Mouse (Mus musculus) neural tube, embryonic 11.5 days (tissue): ENCODE measurements around the gene 1700067P10Rik. TPM values are rescaled to one million over a fixed set of nuclear protein-coding genes. Genes with fewer than 3 reads are reported as not detected.

Source experiments
- ATAC-seq: fragments of 200-750 bp; cut with Nextera tagmentation; 2 replicates; pipeline ENCODE4 v1.8.0; 2017; ENCODE audit warnings: moderate number of reproducible peaks, mild to moderate bottlenecking, moderate TSS enrichment, moderate library complexity; ENCODE audit not compliant: insufficient read depth, low FRiP score, low TSS enrichment
- DNase-seq: peaks from one replicate; pipeline ENCODE4 v3.0.0-alpha.2; 2015; ENCODE audit warnings: low spot score
- H3K27ac ChIP-seq: fragments of 300-500 bp; sonication (generic); 2 replicates; pipeline ENCODE4 v1.5.1; 2014; ENCODE audit warnings: low read depth, mild to moderate bottlenecking, low read length
- H3K27me3 ChIP-seq: fragments of 300-500 bp; sonication (generic); 2 replicates; pipeline ENCODE4 v1.6.1; 2014; ENCODE audit warnings: mild to moderate bottlenecking, low read length, mixed read lengths; ENCODE audit not compliant: control insufficient read depth, insufficient read depth
- H3K36me3 ChIP-seq: fragments of 300-500 bp; sonication (generic); 2 replicates; pipeline ENCODE4 v1.6.1; 2014; ENCODE audit warnings: mild to moderate bottlenecking, low read length, moderate library complexity, mixed read lengths; ENCODE audit not compliant: control insufficient read depth, insufficient read depth
- H3K4me1 ChIP-seq: fragments of 300-500 bp; sonication (generic); 2 replicates; pipeline ENCODE4 v1.6.1; 2014; ENCODE audit warnings: low read length, mixed read lengths; ENCODE audit not compliant: control insufficient read depth, insufficient read depth
- H3K4me2 ChIP-seq: fragments of 300-500 bp; sonication (generic); 2 replicates; pipeline ENCODE4 v1.6.1; 2014; ENCODE audit warnings: low read depth, mild to moderate bottlenecking, moderate library complexity
- H3K4me3 ChIP-seq: fragments of 300-500 bp; sonication (generic); 2 replicates; pipeline ENCODE4 v1.5.1; 2014; ENCODE audit warnings: low read depth, low read length
- H3K9ac ChIP-seq: fragments of 300-500 bp; sonication (generic); 2 replicates; pipeline ENCODE4 v1.6.1; 2014; ENCODE audit warnings: mild to moderate bottlenecking, low read length
- H3K9me3 ChIP-seq: fragments of 300-500 bp; sonication (generic); 2 replicates; pipeline ENCODE4 v1.6.1; 2016; ENCODE audit warnings: low read length; ENCODE audit not compliant: control insufficient read depth
- WGBS: fragments of 180-500 bp; shearing (Covaris S2); extraction: QIAGEN DNeasy Blood & Tissue Kit; methylation state at CpG from one replicate; pipeline ENCODE4 v1.1.7; 2014; 5-methylcytosine and 5-hydroxymethylcytosine counted together
- polyA plus RNA-seq: library from polyadenylated mRNA; unstranded; fragments of >200 nt; fragmentation: Nextera tagmentation; extraction: Ambion mirVana; gene quantifications from 2 replicates; pipeline ENCODE4 v1.2.1, GENCODE M21; 2014

Gene 1700067P10Rik
- polyA plus RNA-seq, 1 experiment from 2014 or later = not detected

DNA sequence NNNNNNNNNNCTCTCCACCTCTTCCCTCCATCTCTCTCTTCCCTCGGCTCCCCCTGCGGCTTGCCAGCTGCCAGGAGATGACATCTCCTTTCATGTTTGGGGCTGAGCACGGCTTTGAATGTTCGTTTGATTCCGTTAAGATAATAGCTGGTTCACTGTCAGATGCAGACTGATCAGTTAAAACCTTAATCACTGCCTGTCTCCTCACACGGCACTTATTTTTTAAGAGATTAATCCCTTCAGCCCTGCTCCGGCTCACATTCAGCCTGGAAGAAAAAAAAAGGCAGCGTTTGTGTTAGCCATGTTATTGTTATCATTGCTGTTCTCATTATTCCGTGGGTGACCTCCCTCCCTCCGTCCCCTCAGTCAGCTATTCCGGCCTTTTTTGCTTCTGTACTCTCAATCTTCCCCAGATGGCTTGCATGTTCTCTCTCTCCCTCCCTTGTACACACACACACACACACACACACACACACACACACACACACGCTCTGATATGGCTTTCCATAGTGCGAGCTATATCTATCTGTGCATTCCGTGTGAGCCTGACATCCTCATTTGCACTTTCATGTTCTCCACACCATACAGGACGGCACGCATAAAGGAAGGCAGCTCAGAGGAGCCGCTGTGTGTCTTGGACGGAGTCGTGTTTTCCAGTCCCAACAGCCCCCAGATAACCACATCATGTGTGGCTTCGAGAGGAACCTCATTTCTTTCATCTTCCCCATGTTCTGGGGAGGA, 33.9 kb upstream of the 1700067P10Rik start:
- no peaks in the 10 kb centered on the region for H3K27me3 ChIP-seq
- H3K4me1 ChIP-seq = peaks cover 7% of the 10 kb centered on the region
- ATAC-seq (no peak), DNase-seq (no peak)
- no peaks in the 10 kb centered on the region for H3K9me3 ChIP-seq
- H3K36me3 ChIP-seq = no peaks in the 10 kb centered on the region
- no peak overlapping the region for H3K4me2 ChIP-seq
- no peak overlapping the region for H3K9ac ChIP-seq
- 52% methylated on average over 20 of the region's 20 CpGs for WGBS
- H3K27ac ChIP-seq = no peak overlapping the region
- no peak overlapping the region for H3K4me3 ChIP-seq

DNA sequence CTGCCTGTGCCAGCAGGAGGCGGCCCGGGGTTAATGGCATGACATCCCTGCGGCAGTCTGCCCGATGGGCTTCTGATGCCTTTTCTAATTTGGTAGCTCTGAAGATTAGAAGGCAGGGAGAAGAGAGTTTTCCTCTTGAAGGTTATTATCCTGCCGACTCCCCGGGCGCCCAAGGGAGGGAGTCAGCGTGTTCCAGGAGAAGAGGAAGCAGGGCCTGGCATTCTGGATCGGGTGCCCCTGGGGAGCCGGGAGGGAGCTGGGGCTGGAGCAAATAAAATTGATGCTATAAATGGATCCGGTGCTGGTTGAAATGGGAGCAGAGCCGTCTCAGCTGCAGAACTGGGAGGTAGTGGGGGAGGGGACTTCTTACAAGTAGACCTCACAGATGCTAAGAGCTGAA, 31.7 kb upstream of the 1700067P10Rik start:
- Histone ChIP-seq H3K27ac (no peak overlapping the region), H3K27me3 (no peaks in the 10 kb centered on the region)

DNA sequence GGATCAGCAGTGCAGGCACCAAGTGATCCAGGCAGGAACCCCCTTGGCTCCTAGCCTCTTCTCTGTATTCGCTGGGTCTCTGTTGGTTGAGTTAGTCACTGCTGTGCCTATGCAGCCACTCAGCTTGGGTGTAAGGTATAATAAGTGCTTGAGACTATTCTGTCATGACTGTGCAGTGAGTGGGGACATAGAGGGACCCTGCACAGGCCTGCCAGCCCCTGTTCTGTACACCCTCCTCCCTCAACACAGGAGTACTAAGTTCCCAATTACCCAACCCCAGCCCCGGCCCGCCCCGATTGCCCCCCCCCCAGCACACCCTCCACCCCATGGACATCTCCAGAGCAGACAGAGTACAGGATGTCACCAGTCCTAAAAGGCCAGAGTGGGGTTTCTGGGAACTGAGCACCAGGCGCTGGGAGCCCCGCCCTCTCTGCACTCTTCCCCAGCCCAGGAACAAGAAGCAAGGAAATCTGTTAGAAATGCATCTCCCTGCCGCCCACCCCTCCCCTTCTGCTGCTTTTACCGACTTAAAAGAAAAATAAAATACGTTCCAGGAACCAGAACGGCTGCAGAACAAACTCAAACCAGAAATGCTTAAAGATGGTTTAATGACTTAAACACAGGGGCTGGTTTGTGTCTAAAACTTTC, 24.8 kb upstream of the 1700067P10Rik start:
- 43% methylated on average over 10 of the region's 10 CpGs for WGBS
- no peaks in the 10 kb centered on the region for H3K4me1 ChIP-seq
- no peak overlapping the region for H3K9ac ChIP-seq
- no peaks in the 10 kb centered on the region for H3K27me3 ChIP-seq
- H3K4me2 ChIP-seq = no peak overlapping the region
- DNase-seq (no peak), ATAC-seq (no peak)
- no peaks in the 10 kb centered on the region for H3K9me3 ChIP-seq
- no peak overlapping the region for H3K4me3 ChIP-seq
- no peak overlapping the region for H3K27ac ChIP-seq
- no peaks in the 10 kb centered on the region for H3K36me3 ChIP-seq

More for the DNA sequence above, 31.7 kb upstream of the 1700067P10Rik start:
- Histone ChIP-seq H3K4me3 (no peak overlapping the region), H3K4me1 (peaks cover 7% of the 10 kb centered on the region), H3K4me2 (peak overlapping the region; percentile 14; the same call in 1 of the 2 replicates), H3K36me3 (no peaks in the 10 kb centered on the region), H3K9me3 (no peaks in the 10 kb centered on the region), H3K9ac (peak overlapping the region; percentile 22; the same call in 1 of the 2 replicates)
- WGBS = 2% methylated on average over 12 of the region's 12 CpGs
- ATAC-seq = no peak
- peak; percentile 28 for DNase-seq

DNA sequence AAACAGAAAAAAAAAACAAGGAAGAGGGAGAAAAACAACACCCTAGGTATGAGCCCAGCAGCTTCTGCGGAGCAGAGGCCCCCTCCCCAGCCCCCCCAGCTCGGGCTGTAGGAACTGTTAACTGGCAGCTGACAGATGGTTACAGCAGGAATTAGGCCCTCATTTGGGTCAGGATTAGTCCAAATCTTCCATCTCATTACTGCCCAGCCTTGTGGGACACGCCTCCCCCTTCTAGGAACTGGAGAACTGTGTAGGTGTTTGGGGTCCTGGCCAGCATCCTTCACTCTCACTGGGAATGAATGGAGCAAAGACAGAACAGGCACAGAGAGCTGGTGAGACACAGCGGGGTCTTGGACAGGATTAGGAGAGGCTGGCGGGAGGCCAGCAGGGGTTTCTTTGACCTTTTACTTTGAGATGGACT, 24.0 kb upstream of the 1700067P10Rik start:
- DNase-seq = no peak
- H3K4me3 ChIP-seq = no peak overlapping the region
- H3K4me1 ChIP-seq = no peaks in the 10 kb centered on the region
- no peaks in the 10 kb centered on the region for H3K9me3 ChIP-seq
- 36% methylated on average over 5 of the region's 5 CpGs for WGBS
- H3K9ac ChIP-seq = no peak overlapping the region
- no peaks in the 10 kb centered on the region for H3K36me3 ChIP-seq
- ATAC-seq = no peak
- H3K27me3 ChIP-seq = no peaks in the 10 kb centered on the region
- no peak overlapping the region for H3K27ac ChIP-seq
- H3K4me2 ChIP-seq = no peak overlapping the region

DNA sequence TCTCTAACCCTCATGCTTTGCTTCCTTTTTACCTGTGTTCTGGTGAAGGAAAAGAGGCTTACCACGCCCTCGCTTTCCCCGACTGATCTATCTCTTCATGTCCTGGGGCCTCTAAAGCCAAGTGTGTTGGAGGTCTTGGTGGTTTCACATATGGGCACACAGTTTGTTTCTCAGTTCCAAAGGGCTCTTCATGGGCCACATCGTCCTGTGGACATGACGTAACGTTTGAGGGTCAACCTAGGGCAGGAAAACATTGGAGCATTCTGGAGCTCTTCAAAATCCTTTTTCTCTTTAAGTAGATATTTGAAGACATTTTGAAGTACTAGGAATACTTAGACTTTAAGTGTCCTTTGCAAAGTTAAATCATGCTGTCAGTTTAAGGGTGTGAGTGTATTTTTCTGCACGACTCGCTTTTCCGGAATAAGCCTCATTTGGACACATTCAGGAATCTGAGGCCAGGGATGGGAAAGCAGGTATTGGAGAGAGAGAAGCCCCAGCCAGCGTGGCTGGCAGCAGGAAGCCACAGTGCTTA, 22.0 kb upstream of the 1700067P10Rik start:
- ATAC-seq (no peak), DNase-seq (no peak)
- Histone ChIP-seq H3K4me2 (no peak overlapping the region), H3K4me3 (no peak overlapping the region), H3K36me3 (no peaks in the 10 kb centered on the region), H3K27me3 (no peaks in the 10 kb centered on the region), H3K27ac (no peak overlapping the region), H3K4me1 (no peaks in the 10 kb centered on the region), H3K9ac (no peak overlapping the region), H3K9me3 (no peaks in the 10 kb centered on the region)
- 69% methylated on average over 10 of the region's 10 CpGs for WGBS

DNA sequence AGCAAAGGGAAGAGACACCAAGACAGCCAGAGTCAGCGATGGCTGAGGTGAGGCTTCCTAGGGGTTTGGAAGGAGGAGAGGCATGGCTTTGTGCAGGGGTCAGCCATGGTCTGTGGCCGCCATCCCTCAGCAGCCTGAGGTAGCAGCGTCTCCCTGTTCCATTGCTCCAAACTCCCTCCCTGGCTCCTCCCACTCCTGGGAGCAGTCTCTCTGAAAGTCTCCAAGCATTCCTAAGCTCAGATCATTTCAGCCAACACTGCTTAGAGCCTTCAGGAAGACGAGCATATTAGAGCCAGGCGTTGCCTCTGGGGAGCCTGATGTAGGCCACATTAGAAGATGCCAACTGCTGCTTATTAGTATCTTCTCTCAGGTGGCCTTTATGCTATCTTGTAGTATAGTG, 21.4 kb upstream of the 1700067P10Rik start:
- Histone ChIP-seq H3K9ac (no peak overlapping the region), H3K9me3 (no peaks in the 10 kb centered on the region), H3K4me1 (no peaks in the 10 kb centered on the region), H3K27me3 (no peaks in the 10 kb centered on the region), H3K4me2 (no peak overlapping the region), H3K36me3 (no peaks in the 10 kb centered on the region), H3K4me3 (no peak overlapping the region), H3K27ac (no peak overlapping the region)
- ATAC-seq = no peak
- WGBS = 32% methylated on average over 5 of the region's 5 CpGs
- DNase-seq = no peak

DNA sequence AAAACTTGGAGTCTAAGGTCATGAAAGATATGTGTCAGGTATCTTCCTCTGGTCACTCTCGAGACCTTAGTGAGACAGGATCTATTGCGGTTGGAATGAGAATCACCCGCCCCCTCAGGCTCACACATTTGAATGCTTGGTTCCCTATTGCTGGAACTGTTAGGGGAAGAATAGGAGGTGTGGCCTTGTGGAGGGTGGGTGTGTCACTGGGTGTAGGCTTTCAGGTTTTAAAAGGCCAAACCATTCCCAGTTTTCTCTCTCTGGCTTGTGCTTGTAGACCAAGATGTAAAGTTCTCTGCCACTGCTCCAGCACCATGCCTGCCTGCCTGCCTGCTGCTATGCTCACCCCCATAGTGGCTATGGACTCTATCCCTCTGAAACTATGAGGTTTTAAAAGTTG, 8.5 kb upstream of the 1700067P10Rik start:
- WGBS = 44% methylated on average over 3 of the region's 3 CpGs
- ATAC-seq (no peak), DNase-seq (no peak)
- H3K27me3 ChIP-seq = no peaks in the 10 kb centered on the region
- H3K4me3 ChIP-seq = no peak overlapping the region
- no peaks in the 10 kb centered on the region for H3K36me3 ChIP-seq
- H3K4me2 ChIP-seq = no peak overlapping the region
- no peaks in the 10 kb centered on the region for H3K9me3 ChIP-seq
- H3K4me1 ChIP-seq = no peaks in the 10 kb centered on the region
- no peak overlapping the region for H3K9ac ChIP-seq
- no peak overlapping the region for H3K27ac ChIP-seq

DNA sequence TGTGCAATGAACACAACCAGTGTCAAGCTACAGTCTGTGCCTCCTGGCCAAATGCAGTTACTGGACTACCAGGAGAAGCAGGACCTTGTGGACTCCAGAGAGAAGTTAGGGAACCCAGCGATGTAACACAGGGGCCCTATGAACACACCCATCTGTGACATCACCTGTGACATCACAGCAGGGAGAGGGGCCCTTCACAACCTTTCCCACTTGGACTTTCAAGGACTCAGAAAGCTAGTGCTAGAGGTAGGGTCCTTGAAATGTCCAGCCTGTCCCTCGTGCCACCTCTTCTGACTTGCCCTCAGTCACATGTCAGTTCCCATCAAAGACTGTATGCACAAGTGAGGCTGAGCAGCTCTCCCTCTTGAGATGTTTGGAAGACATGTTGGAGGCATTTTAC, 327 bp downstream of the 1700067P10Rik start:
- Histone ChIP-seq H3K4me3 (no peak overlapping the region), H3K36me3 (no peaks in the 10 kb centered on the region), H3K27ac (no peak overlapping the region), H3K27me3 (0 out of 2 replicates have a peak, but pooled peaks cover 2% of the 10 kb centered on the region), H3K9ac (no peak overlapping the region), H3K9me3 (no peaks in the 10 kb centered on the region), H3K4me2 (no peak overlapping the region), H3K4me1 (no peaks in the 10 kb centered on the region)
- no peak for DNase-seq
- ATAC-seq = no peak
- 67% methylated on average over 2 of the region's 2 CpGs for WGBS
